Mouse (Mus musculus): ENCODE results near the gene D230025D16Rik. TPM values are rescaled to one million over a fixed set of nuclear protein-coding genes. Genes with fewer than 3 reads are reported as not detected.
"Not testable (repeated sequence)": the region's sequence is repeated elsewhere in the genome, so short reads cannot be mapped to it uniquely, and the experiment has no call there.

D230025D16Rik gene
- total RNA-seq, 2 experiments from 2014 or later: 32.3 to 35.6 TPM

GRCm38 (mm10) chr8:105291802-105292201, 66.9 kb downstream of the D230025D16Rik start:
- DNase-seq: not testable (repeated sequence)

GRCm38 (mm10) chr8:105292471-105292870, 67.5 kb downstream of the D230025D16Rik start:
- DNase-seq: no peak

GRCm38 (mm10) chr8:105293405-105293804, 68.5 kb downstream of the D230025D16Rik start:
- DNase-seq: no peak

GRCm38 (mm10) chr8:105294776-105295175, 69.8 kb downstream of the D230025D16Rik start:
- no peak for DNase-seq

- no peak for DNase-seq
These were observed 70.3 kb downstream of the D230025D16Rik start for GRCm38 (mm10) chr8:105295256-105295655.

GRCm38 (mm10) chr8:105295895-105296573, 71.1 kb downstream of the D230025D16Rik start, which contains the start of gene Exoc3l:
TSS of gene Exoc3l (minus strand) at chr8:105296101.
- peak; percentile 70 for DNase-seq

- peak; percentile 95 for DNase-seq
These were observed 72.7 kb downstream of the D230025D16Rik start, which contains the start of gene E2f4 for GRCm38 (mm10) chr8:105297511-105298192. TSS of gene E2f4 (plus strand) at chr8:105297663.

GRCm38 (mm10) chr8:105298351-105299252, 73.7 kb downstream of the D230025D16Rik start:
- DNase-seq: no peak

- DNase-seq: no peak
These were observed 75.0 kb downstream of the D230025D16Rik start for GRCm38 (mm10) chr8:105299962-105300361.

Other genes starting within 250 kb of the D230025D16Rik start
- gene Ces2h, start 224.3 kb upstream of the D230025D16Rik start, total RNA-seq (2021): 1 to 10 TPM in 1 of 2 experiments, under 1 TPM in 1; 0.85 to 2.1 TPM
- gene Ces3a, start 176.5 kb upstream of the D230025D16Rik start, total RNA-seq (2021): 10 to 100 TPM; 40.6 to 68.1 TPM
- gene Ces3b, start 141.4 kb upstream of the D230025D16Rik start, total RNA-seq (2021): not detected
- gene Ces4a, start 93.3 kb upstream of the D230025D16Rik start, total RNA-seq (2021): not detected
- 10 to 100 TPM; 47.2 to 50.2 TPM for gene Cbfb, start 54.5 kb upstream of the D230025D16Rik start, total RNA-seq (2021)
- gene B3gnt9, start 30.0 kb downstream of the D230025D16Rik start, total RNA-seq (2021): 1 to 10 TPM; 7.7 to 7.9 TPM
- 10 to 100 TPM; 12.9 to 13.3 TPM for gene Tradd, start 39.5 kb downstream of the D230025D16Rik start, total RNA-seq (2021)
- 1 to 10 TPM; 3.2 to 3.6 TPM for gene Fbxl8, start 39.5 kb downstream of the D230025D16Rik start, total RNA-seq (2021)
- gene Hsf4, start 44.7 kb downstream of the D230025D16Rik start, total RNA-seq (2021): 1 to 10 TPM in 1 of 2 experiments, under 1 TPM in 1; 0.84 to 1.4 TPM
- gene Nol3, start 51.0 kb downstream of the D230025D16Rik start, total RNA-seq (2021): 10 to 100 TPM in 1 of 2 experiments, 1 to 10 TPM in 1; 9.4 to 13.1 TPM
- 1 to 10 TPM; 4.8 to 6.9 TPM for gene 4931428F04Rik, start 64.7 kb downstream of the D230025D16Rik start, total RNA-seq (2021)
- gene Exoc3l, start 71.0 kb downstream of the D230025D16Rik start, total RNA-seq (2021): 10 to 100 TPM; 14.2 to 22.8 TPM
- gene E2f4, start 72.5 kb downstream of the D230025D16Rik start, total RNA-seq (2021): 10 to 100 TPM; 36.3 to 41.6 TPM
- 1 to 10 TPM; 6.1 to 6.2 TPM for gene Elmo3, start 80.5 kb downstream of the D230025D16Rik start, total RNA-seq (2021)
- gene Lrrc29, start 101.1 kb downstream of the D230025D16Rik start, total RNA-seq (2021): 1 to 10 TPM; 5.9 to 7.9 TPM
- 10 to 100 TPM; 43.7 to 45.4 TPM for gene Tmem208, start 101.2 kb downstream of the D230025D16Rik start, total RNA-seq (2021)
- 10 to 100 TPM; 11.9 to 16.5 TPM for gene Fhod1, start 122.8 kb downstream of the D230025D16Rik start, total RNA-seq (2021)
- gene Slc9a5, start 123.7 kb downstream of the D230025D16Rik start, total RNA-seq (2021): 1 to 10 TPM; 1.5 to 2.6 TPM
- under 1 TPM; 0.36 to 0.51 TPM for gene Plekhg4, start 148.1 kb downstream of the D230025D16Rik start, total RNA-seq (2021)
- under 1 TPM; 0.15 to 0.33 TPM for gene Kctd19, start 188.4 kb downstream of the D230025D16Rik start, total RNA-seq (2021)
- gene Lrrc36, start 188.4 kb downstream of the D230025D16Rik start, total RNA-seq (2021): 1 to 10 TPM; 3.3 to 3.8 TPM
- gene Tppp3, start 246.4 kb downstream of the D230025D16Rik start, total RNA-seq (2021): 100 to 1,000 TPM in 1 of 2 experiments, 10 to 100 TPM in 1; 67.9 to 106 TPM